Mouse (Mus musculus): ENCODE results near the gene Sez6l. TPM values are rescaled to one million over a fixed set of nuclear protein-coding genes. Genes with fewer than 3 reads are reported as not detected.

Gene Sez6l
- polyA plus RNA-seq, 1 experiment from 2014 or later = 0.75 TPM

- Histone ChIP-seq H3K27me3 (replicated peaks; ENCODE audit: low read depth, poor library complexity, severe bottlenecking) (no peaks in the 10 kb centered on the region; the same call in 1 of the 2 replicates), H3K27ac (replicated peaks) (peak overlapping the region; percentile 26; the same call in 1 of the 2 replicates), H3K9me3 (peaks cover 5% of the 10 kb centered on the region; the same call in 1 of the 2 replicates), H3K36me3 (replicated peaks) (no peaks in the 10 kb centered on the region), H3K4me1 (peaks cover 33% of the 10 kb centered on the region), H3K4me3 (no peak overlapping the region)
- no peak for DNase-seq (ENCODE audit: low spot score)
- WGBS = 46% methylated on average over 2 of the region's 2 CpGs
Measured at GRCm38 (mm10) chr5:112501384-112501783, 75.6 kb downstream of the Sez6l start.

GRCm38 (mm10) chr5:112499918-112500682 is 76.9 kb downstream of the Sez6l start:
- peaks cover 29% of the 10 kb centered on the region for H3K4me1 ChIP-seq
- no peaks in the 10 kb centered on the region for H3K9me3 ChIP-seq
- 56% methylated on average over 8 of the region's 8 CpGs for WGBS
- H3K27me3 ChIP-seq (replicated peaks; ENCODE audit: low read depth, poor library complexity, severe bottlenecking) = no peaks in the 10 kb centered on the region; the same call in 1 of the 2 replicates
- H3K36me3 ChIP-seq (replicated peaks) = no peaks in the 10 kb centered on the region
- no peak overlapping the region for H3K27ac ChIP-seq (replicated peaks)
- H3K4me3 ChIP-seq = no peak overlapping the region
- peak; percentile 19 for DNase-seq (ENCODE audit: low spot score)

DNA sequence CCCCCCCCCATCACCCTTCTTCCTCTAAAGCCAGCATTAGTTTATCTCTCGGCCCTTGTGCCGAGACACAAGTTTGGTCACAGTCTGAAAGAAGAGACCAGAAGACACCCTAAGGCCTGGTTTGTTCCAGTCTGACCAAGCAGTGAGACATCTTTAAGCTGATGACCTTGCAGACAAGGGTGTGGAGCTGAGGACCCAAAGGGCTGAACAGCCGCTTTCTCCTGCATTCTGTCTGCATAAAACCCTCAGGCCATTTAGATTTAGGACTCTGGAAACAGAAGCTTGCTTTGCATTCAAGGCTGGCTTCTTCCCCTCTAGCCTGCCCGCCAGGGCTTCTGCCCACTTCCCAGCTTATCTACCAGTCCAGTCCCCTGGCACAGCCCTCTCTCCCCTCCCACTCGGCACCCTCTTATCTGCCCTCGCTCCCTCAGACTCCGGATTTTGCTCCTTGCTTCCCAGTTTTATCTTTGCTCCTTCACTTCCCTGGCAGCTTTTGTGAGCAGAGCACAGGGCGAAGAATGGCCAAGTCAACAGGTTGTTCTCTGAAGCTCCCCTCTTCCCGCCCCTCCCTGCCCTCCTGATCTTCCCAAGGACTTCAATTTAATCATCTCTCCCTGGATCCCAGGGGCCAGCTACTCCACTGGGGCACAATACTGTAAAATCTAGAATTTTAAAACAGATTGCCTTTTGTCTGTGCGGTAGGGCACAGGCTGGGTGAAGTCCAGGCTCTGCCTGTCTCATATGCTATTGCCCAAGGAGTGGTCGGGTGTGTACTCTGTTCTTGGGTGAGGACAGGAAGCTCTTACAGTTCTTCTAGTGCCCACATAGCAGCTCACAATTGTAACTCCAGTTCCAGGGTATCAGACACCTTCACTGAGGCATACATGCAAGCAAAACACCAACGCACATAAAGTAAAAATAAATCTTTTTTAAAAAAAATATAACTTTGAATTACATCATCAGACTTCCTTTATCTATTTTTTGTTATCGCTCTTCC is 77.8 kb downstream of the Sez6l start:
- H3K4me3 ChIP-seq = no peak overlapping the region
- H3K4me1 ChIP-seq = peaks cover 29% of the 10 kb centered on the region
- H3K36me3 ChIP-seq (replicated peaks) = no peaks in the 10 kb centered on the region
- no peaks in the 10 kb centered on the region; the same call in 1 of the 2 replicates for H3K27me3 ChIP-seq (replicated peaks; ENCODE audit: low read depth, poor library complexity, severe bottlenecking)
- WGBS = 74% methylated on average over 13 of the region's 13 CpGs
- no peak for DNase-seq (ENCODE audit: low spot score)
- H3K9me3 ChIP-seq = no peaks in the 10 kb centered on the region
- H3K27ac ChIP-seq (replicated peaks) = peak overlapping the region; percentile 48; the same call in 1 of the 2 replicates

DNA sequence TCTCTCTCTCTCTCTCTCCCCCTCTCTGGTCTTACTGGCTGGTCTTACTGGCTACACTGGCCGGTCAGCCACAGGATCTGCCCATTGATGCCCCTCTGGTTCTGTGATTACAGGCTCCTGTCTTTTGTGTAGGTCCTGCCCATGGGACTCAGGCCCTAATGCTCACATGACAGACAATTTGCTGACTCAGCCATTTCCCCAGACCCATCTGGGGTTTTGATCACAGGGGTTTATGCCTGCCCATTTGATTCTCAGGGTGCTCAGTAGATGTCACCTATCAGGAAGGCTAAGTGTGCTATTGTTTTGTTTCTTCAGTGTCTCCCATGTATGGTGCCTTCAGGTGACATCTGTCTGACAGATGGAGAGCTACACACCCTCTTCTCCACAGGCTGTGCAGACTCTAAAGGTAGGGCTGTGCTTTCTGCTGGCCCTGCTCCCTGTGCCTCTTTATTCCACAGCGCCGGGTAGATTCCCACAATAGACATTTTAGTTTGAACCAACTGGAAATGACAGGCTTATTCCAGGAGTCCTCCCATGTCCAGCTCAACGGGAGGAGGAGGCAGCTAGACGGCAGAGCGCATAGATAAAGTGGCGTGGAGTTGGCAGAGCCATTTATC is 80.1 kb downstream of the Sez6l start:
- DNase-seq (ENCODE audit: low spot score) = no peak
- H3K9me3 ChIP-seq = no peaks in the 10 kb centered on the region
- H3K4me3 ChIP-seq = no peak overlapping the region
- peaks cover 37% of the 10 kb centered on the region for H3K4me1 ChIP-seq
- no peaks in the 10 kb centered on the region for H3K36me3 ChIP-seq (replicated peaks)
- no peaks in the 10 kb centered on the region; the same call in 1 of the 2 replicates for H3K27me3 ChIP-seq (replicated peaks; ENCODE audit: low read depth, poor library complexity, severe bottlenecking)
- no peak overlapping the region for H3K27ac ChIP-seq (replicated peaks)
- 88% methylated on average over 7 of the region's 7 CpGs for WGBS

DNA sequence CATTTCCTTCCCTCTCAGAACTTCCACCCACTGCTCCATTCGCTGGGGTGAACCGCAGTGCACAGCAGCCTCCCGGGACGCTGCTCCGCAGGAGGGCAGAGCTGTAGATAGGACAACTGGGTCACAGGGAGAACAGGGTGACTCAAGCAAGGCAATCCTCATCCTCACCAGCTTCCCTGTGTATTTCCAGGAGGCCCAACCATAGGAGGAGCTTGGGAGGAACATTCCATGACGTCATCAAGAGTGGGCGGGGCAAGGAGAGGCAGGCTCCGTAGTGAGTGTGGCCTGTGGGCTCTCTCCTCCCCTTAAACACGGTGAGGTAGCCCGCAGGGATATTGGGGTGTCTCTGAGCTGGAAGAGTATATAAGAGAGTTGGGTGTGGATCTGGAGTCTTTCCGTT is 83.5 kb downstream of the Sez6l start:
- DNase-seq (ENCODE audit: low spot score) = peak; percentile 78
- no peaks in the 10 kb centered on the region; the same call in 1 of the 2 replicates for H3K27me3 ChIP-seq (replicated peaks; ENCODE audit: low read depth, poor library complexity, severe bottlenecking)
- no peaks in the 10 kb centered on the region for H3K36me3 ChIP-seq (replicated peaks)
- H3K4me1 ChIP-seq = peaks cover 18% of the 10 kb centered on the region
- 34% methylated on average over 11 of the region's 11 CpGs for WGBS
- 0 out of 2 replicates have a peak overlapping the region, but pooled peaks have one; percentile 5 for H3K27ac ChIP-seq (replicated peaks)
- peak overlapping the region; percentile 25; the same call in 1 of the 2 replicates for H3K4me3 ChIP-seq
- no peaks in the 10 kb centered on the region for H3K9me3 ChIP-seq

- DNase-seq (ENCODE audit: low spot score) = no peak
- no peaks in the 10 kb centered on the region for H3K9me3 ChIP-seq
- H3K36me3 ChIP-seq (replicated peaks) = no peaks in the 10 kb centered on the region
- H3K27me3 ChIP-seq (replicated peaks; ENCODE audit: low read depth, poor library complexity, severe bottlenecking) = peaks cover 6% of the 10 kb centered on the region
- no peak overlapping the region for H3K4me3 ChIP-seq
- peaks cover 31% of the 10 kb centered on the region for H3K4me1 ChIP-seq
- no peak overlapping the region for H3K27ac ChIP-seq (replicated peaks)
- WGBS = 57% methylated on average over 11 of the region's 11 CpGs
Measured at GRCm38 (mm10) chr5:112491489-112491888, 85.5 kb downstream of the Sez6l start.

DNA sequence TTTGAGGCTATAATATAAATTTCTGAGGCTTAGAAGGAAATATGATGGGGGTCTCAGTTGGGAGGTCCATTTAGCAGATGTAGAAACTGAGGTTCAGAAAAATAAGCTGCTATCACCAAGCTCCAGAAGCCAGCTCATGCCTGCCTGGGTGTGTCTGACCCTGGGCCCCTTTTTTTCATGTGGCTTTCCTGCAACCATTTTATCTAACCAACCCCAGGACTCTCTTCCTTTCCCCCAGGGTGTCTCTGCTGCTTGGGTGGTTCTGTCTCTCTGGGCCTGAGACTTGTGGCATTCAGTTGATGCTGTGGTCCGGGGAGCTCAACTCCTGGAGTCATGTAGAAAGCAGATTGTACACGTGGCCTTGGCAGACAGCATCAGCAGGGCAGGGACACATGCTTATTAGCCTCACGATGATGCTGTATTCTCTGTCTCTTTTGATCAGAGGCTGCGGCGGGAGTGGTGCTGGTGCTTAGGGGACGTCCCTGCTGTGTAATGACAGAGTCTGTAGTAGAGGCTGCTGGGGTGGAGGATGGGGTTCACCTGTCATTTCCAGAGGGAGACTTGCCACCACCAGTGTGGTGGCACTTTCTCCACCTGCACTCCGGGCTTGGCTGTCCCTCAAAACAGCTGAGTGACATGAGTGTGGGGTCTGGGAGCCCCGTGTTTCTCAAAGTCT is 88.7 kb downstream of the Sez6l start:
- H3K27me3 ChIP-seq (replicated peaks; ENCODE audit: low read depth, poor library complexity, severe bottlenecking) = peaks cover 36% of the 10 kb centered on the region
- H3K36me3 ChIP-seq (replicated peaks) = no peaks in the 10 kb centered on the region
- no peak overlapping the region; the same call in 1 of the 2 replicates for H3K27ac ChIP-seq (replicated peaks)
- no peak overlapping the region for H3K4me3 ChIP-seq
- 69% methylated on average over 8 of the region's 8 CpGs for WGBS
- H3K9me3 ChIP-seq = no peaks in the 10 kb centered on the region
- peaks cover 38% of the 10 kb centered on the region for H3K4me1 ChIP-seq
- no peak for DNase-seq (ENCODE audit: low spot score)

DNA sequence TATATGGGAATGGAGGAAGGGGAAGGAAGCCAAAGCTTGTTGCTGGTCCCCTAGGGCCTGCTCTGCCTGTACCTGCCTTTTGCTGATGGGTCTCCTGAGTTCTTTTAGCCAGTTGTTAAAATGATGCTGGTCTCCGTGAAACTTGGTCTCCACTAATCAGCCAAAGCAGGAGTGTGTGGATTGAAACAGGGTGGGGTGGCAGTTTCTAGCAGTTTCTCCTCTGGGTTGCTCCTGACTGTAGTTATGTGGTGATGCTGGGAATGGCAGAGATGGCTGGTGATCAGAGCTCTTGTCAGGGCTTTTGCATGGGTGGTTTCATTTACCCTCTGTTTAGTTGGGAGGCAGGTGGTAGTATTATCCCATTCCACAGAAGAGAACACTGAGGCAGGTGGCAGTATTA is 89.5 kb downstream of the Sez6l start:
- peaks cover 34% of the 10 kb centered on the region for H3K4me1 ChIP-seq
- WGBS = 98% methylated on average over 1 of the region's 1 CpGs

DNA sequence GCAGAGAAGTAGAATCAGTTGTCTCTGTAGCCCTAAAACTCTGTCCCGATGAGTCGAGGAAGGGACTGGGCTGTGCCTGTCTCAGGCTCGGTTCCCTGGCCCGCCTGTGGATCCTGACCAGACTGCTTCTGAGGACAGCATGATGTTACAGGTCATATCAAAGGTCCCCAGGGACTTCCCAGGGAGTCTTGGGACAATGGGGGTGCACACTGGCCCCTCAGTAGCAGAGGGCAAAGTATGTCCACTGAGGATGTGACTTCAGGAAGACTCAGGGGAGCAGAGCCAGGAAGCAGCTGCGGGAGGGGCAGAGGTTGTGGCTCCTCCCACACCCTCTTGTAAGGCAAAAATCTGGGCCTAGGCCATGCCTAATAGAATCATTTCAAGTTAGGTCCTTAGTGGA is 90.6 kb downstream of the Sez6l start:
- Histone ChIP-seq H3K27me3 (replicated peaks; ENCODE audit: low read depth, poor library complexity, severe bottlenecking) (peaks cover 50% of the 10 kb centered on the region), H3K27ac (replicated peaks) (peak overlapping the region; percentile 14; the same call in 1 of the 2 replicates), H3K4me1 (peaks cover 42% of the 10 kb centered on the region), H3K4me3 (no peak overlapping the region), H3K36me3 (replicated peaks) (no peaks in the 10 kb centered on the region), H3K9me3 (no peaks in the 10 kb centered on the region)
- DNase-seq (ENCODE audit: low spot score) = no peak
- 60% methylated on average over 5 of the region's 5 CpGs for WGBS

More for the DNA sequence above, 89.5 kb downstream of the Sez6l start:
- no peak overlapping the region for H3K27ac ChIP-seq (replicated peaks)
- no peaks in the 10 kb centered on the region for H3K36me3 ChIP-seq (replicated peaks)
- DNase-seq (ENCODE audit: low spot score) = no peak
- no peak overlapping the region for H3K4me3 ChIP-seq
- H3K27me3 ChIP-seq (replicated peaks; ENCODE audit: low read depth, poor library complexity, severe bottlenecking) = peaks cover 43% of the 10 kb centered on the region
- H3K9me3 ChIP-seq = no peaks in the 10 kb centered on the region

GRCm38 (mm10) chr5:112484924-112485715 is 91.9 kb downstream of the Sez6l start:
- H3K36me3 ChIP-seq (replicated peaks) = no peaks in the 10 kb centered on the region
- WGBS = 23% methylated on average over 13 of the region's 13 CpGs
- no peak overlapping the region; the same call in 1 of the 2 replicates for H3K27ac ChIP-seq (replicated peaks)
- H3K9me3 ChIP-seq = no peaks in the 10 kb centered on the region
- DNase-seq (ENCODE audit: low spot score) = no peak
- peaks cover 42% of the 10 kb centered on the region for H3K4me1 ChIP-seq
- H3K27me3 ChIP-seq (replicated peaks; ENCODE audit: low read depth, poor library complexity, severe bottlenecking) = peaks cover 54% of the 10 kb centered on the region
- no peak overlapping the region for H3K4me3 ChIP-seq

- Histone ChIP-seq H3K4me1 (peaks cover 50% of the 10 kb centered on the region), H3K27me3 (replicated peaks; ENCODE audit: low read depth, poor library complexity, severe bottlenecking) (peaks cover 67% of the 10 kb centered on the region), H3K9me3 (no peaks in the 10 kb centered on the region), H3K27ac (replicated peaks) (no peak overlapping the region), H3K36me3 (replicated peaks) (no peaks in the 10 kb centered on the region), H3K4me3 (no peak overlapping the region)
- WGBS = 87% methylated on average over 8 of the region's 8 CpGs
- DNase-seq (ENCODE audit: low spot score) = no peak
Measured at GRCm38 (mm10) chr5:112483030-112483429, 94.0 kb downstream of the Sez6l start.

Measured in embryonic facial prominence, embryonic 10.5 days (tissue).